Mouse (Mus musculus): ENCODE measurements around the gene Zfp978. TPM values are rescaled to one million over a fixed set of nuclear protein-coding genes. Genes with fewer than 3 reads are reported as not detected.
"Not testable (repeated sequence)": the region's sequence is repeated elsewhere in the genome, so short reads cannot be mapped to it uniquely, and the experiment has no call there.

Gene Zfp978
- polyA plus RNA-seq, 1 experiment = 0.57 TPM

GRCm38 (mm10) chr4:147407463-147407822, 46.3 kb downstream of the Zfp978 start:
- Histone ChIP-seq H3K27me3 (ENCODE audit: control insufficient read depth, insufficient read depth, low read length) (no peaks in the 10 kb centered on the region), H3K36me3 (ENCODE audit: control insufficient read depth, insufficient read depth, low read length) (no peaks in the 10 kb centered on the region), H3K4me1 (ENCODE audit: control insufficient read depth, insufficient read depth, low read length) (no peaks in the 10 kb centered on the region), H3K4me3 (ENCODE audit: control insufficient read depth, low read depth, low read length) (peak overlapping the region; percentile 92), H3K27ac (ENCODE audit: control insufficient read depth, insufficient read depth, low read depth, low read length) (peak overlapping the region; percentile 83)
- TF ChIP-seq CTCF (IDR thresholded peaks at IDR 0.05; ENCODE audit: control insufficient read depth, insufficient read depth, insufficient replicate concordance, low read depth, low read length) (no peak), POLR2A (IDR thresholded peaks at IDR 0.05; ENCODE audit: control insufficient read depth, low read depth, low read length) (no peak)

GRCm38 (mm10) chr4:147416365-147416764, 55.3 kb downstream of the Zfp978 start:
- H3K4me1 ChIP-seq (ENCODE audit: control insufficient read depth, insufficient read depth, low read length); H3K4me3 ChIP-seq (ENCODE audit: control insufficient read depth, low read depth, low read length); H3K27me3 ChIP-seq (ENCODE audit: control insufficient read depth, insufficient read depth, low read length); H3K27ac ChIP-seq (ENCODE audit: control insufficient read depth, insufficient read depth, low read depth, low read length); H3K36me3 ChIP-seq (ENCODE audit: control insufficient read depth, insufficient read depth, low read length): not testable (repeated sequence)

GRCm38 (mm10) chr4:147417157-147417778, 56.2 kb downstream of the Zfp978 start:
- H3K27me3 ChIP-seq (ENCODE audit: control insufficient read depth, insufficient read depth, low read length) = no peaks in the 10 kb centered on the region
- no peaks in the 10 kb centered on the region for H3K36me3 ChIP-seq (ENCODE audit: control insufficient read depth, insufficient read depth, low read length)
- H3K4me3 ChIP-seq (ENCODE audit: control insufficient read depth, low read depth, low read length) = no peak overlapping the region
- no peaks in the 10 kb centered on the region for H3K4me1 ChIP-seq (ENCODE audit: control insufficient read depth, insufficient read depth, low read length)
- no peak for TF ChIP-seq CTCF (IDR thresholded peaks at IDR 0.05; ENCODE audit: control insufficient read depth, insufficient read depth, insufficient replicate concordance, low read depth, low read length)
- no peak for TF ChIP-seq POLR2A (IDR thresholded peaks at IDR 0.05; ENCODE audit: control insufficient read depth, low read depth, low read length)
- no peak overlapping the region for H3K27ac ChIP-seq (ENCODE audit: control insufficient read depth, insufficient read depth, low read depth, low read length)

GRCm38 (mm10) chr4:147417921-147418320, 56.8 kb downstream of the Zfp978 start:
- no peak overlapping the region for H3K27ac ChIP-seq (ENCODE audit: control insufficient read depth, insufficient read depth, low read depth, low read length)
- H3K4me1 ChIP-seq (ENCODE audit: control insufficient read depth, insufficient read depth, low read length) = no peaks in the 10 kb centered on the region
- no peaks in the 10 kb centered on the region for H3K27me3 ChIP-seq (ENCODE audit: control insufficient read depth, insufficient read depth, low read length)
- H3K4me3 ChIP-seq (ENCODE audit: control insufficient read depth, low read depth, low read length) = no peak overlapping the region
- TF ChIP-seq POLR2A (IDR thresholded peaks at IDR 0.05; ENCODE audit: control insufficient read depth, low read depth, low read length) (no peak), CTCF (IDR thresholded peaks at IDR 0.05; ENCODE audit: control insufficient read depth, insufficient read depth, insufficient replicate concordance, low read depth, low read length) (no peak)
- no peaks in the 10 kb centered on the region for H3K36me3 ChIP-seq (ENCODE audit: control insufficient read depth, insufficient read depth, low read length)

- not testable (repeated sequence) for H3K4me3 ChIP-seq (ENCODE audit: control insufficient read depth, low read depth, low read length); H3K27ac ChIP-seq (ENCODE audit: control insufficient read depth, insufficient read depth, low read depth, low read length); H3K27me3 ChIP-seq (ENCODE audit: control insufficient read depth, insufficient read depth, low read length); H3K4me1 ChIP-seq (ENCODE audit: control insufficient read depth, insufficient read depth, low read length); H3K36me3 ChIP-seq (ENCODE audit: control insufficient read depth, insufficient read depth, low read length)
Observed at GRCm38 (mm10) chr4:147418333-147418732, 57.2 kb downstream of the Zfp978 start.

GRCm38 (mm10) chr4:147419190-147419589, 58.1 kb downstream of the Zfp978 start:
- not testable (repeated sequence) for H3K27ac ChIP-seq (ENCODE audit: control insufficient read depth, insufficient read depth, low read depth, low read length); H3K36me3 ChIP-seq (ENCODE audit: control insufficient read depth, insufficient read depth, low read length); H3K4me3 ChIP-seq (ENCODE audit: control insufficient read depth, low read depth, low read length); H3K4me1 ChIP-seq (ENCODE audit: control insufficient read depth, insufficient read depth, low read length); H3K27me3 ChIP-seq (ENCODE audit: control insufficient read depth, insufficient read depth, low read length)

- not testable (repeated sequence) for H3K4me3 ChIP-seq (ENCODE audit: control insufficient read depth, low read depth, low read length); H3K27ac ChIP-seq (ENCODE audit: control insufficient read depth, insufficient read depth, low read depth, low read length); H3K36me3 ChIP-seq (ENCODE audit: control insufficient read depth, insufficient read depth, low read length); H3K27me3 ChIP-seq (ENCODE audit: control insufficient read depth, insufficient read depth, low read length); H3K4me1 ChIP-seq (ENCODE audit: control insufficient read depth, insufficient read depth, low read length)
Observed at GRCm38 (mm10) chr4:147419756-147420590, 58.9 kb downstream of the Zfp978 start.

- H3K36me3 ChIP-seq (ENCODE audit: control insufficient read depth, insufficient read depth, low read length) = no peaks in the 10 kb centered on the region
- H3K27me3 ChIP-seq (ENCODE audit: control insufficient read depth, insufficient read depth, low read length) = no peaks in the 10 kb centered on the region
- TF ChIP-seq POLR2A (IDR thresholded peaks at IDR 0.05; ENCODE audit: control insufficient read depth, low read depth, low read length) (no peak), CTCF (IDR thresholded peaks at IDR 0.05; ENCODE audit: control insufficient read depth, insufficient read depth, insufficient replicate concordance, low read depth, low read length) (no peak)
- H3K27ac ChIP-seq (ENCODE audit: control insufficient read depth, insufficient read depth, low read depth, low read length) = no peak overlapping the region
- H3K4me1 ChIP-seq (ENCODE audit: control insufficient read depth, insufficient read depth, low read length) = no peaks in the 10 kb centered on the region
- H3K4me3 ChIP-seq (ENCODE audit: control insufficient read depth, low read depth, low read length) = no peak overlapping the region; the same call in 1 of the 2 replicates
Observed at GRCm38 (mm10) chr4:147420794-147421193, 59.7 kb downstream of the Zfp978 start.

- not testable (repeated sequence) for H3K4me3 ChIP-seq (ENCODE audit: control insufficient read depth, low read depth, low read length); H3K27ac ChIP-seq (ENCODE audit: control insufficient read depth, insufficient read depth, low read depth, low read length); H3K4me1 ChIP-seq (ENCODE audit: control insufficient read depth, insufficient read depth, low read length)
Observed at GRCm38 (mm10) chr4:147421316-147421715, 60.2 kb downstream of the Zfp978 start.

More at GRCm38 (mm10) chr4:147421316-147421715, 60.2 kb downstream of the Zfp978 start:
- not testable (repeated sequence) for H3K36me3 ChIP-seq (ENCODE audit: control insufficient read depth, insufficient read depth, low read length); H3K27me3 ChIP-seq (ENCODE audit: control insufficient read depth, insufficient read depth, low read length)
